Mouse (Mus musculus): ENCODE results near the gene Ctcf. TPM values are rescaled to one million over a fixed set of nuclear protein-coding genes. Genes with fewer than 3 reads are reported as not detected.

The Ctcf gene
- total and polyA plus RNA-seq, 2 experiments from 2014 or later: 52.5 to 86.0 TPM

GRCm38 (mm10) chr8:105622421-105622920, 13.9 kb upstream of the Ctcf start:
- peak; percentile 99 for TF ChIP-seq CTCF (IDR thresholded peaks at IDR 0.05; ENCODE audit: low read depth)
- ATAC-seq (peak; percentile 88), DNase-seq (peak; percentile 90)
- 12% methylated on average over 8 of the region's 8 CpGs for WGBS
- Histone ChIP-seq H3K36me3 (ENCODE audit: insufficient read depth) (peaks cover 49% of the 10 kb centered on the region), H3K4me1 (ENCODE audit: insufficient read depth) (0 out of 2 replicates have a peak, but pooled peaks cover 11% of the 10 kb centered on the region), H3K4me3 (ENCODE audit: low read depth, low read length) (no peak overlapping the region), H3K4me2 (ENCODE audit: low read depth) (no peak overlapping the region), H3K9ac (no peak overlapping the region), H3K9me3 (ENCODE audit: low read length) (no peaks in the 10 kb centered on the region), H3K27me3 (ENCODE audit: insufficient read depth, low read length) (no peaks in the 10 kb centered on the region), H3K27ac (ENCODE audit: low read depth, low read length) (peak overlapping the region; percentile 48; the same call in 1 of the 2 replicates)

- 0 out of 2 replicates have a peak overlapping the region, but pooled peaks have one; percentile 29 for H3K27ac ChIP-seq (ENCODE audit: low read depth, low read length)
Observed at GRCm38 (mm10) chr8:105623118-105623517, 13.2 kb upstream of the Ctcf start.

GRCm38 (mm10) chr8:105623679-105624245, 12.6 kb upstream of the Ctcf start:
- no peaks in the 10 kb centered on the region for H3K9me3 ChIP-seq (ENCODE audit: low read length)
- H3K4me2 ChIP-seq (ENCODE audit: low read depth): no peak overlapping the region
- 61% methylated on average over 7 of the region's 7 CpGs for WGBS
- DNase-seq (no peak), ATAC-seq (no peak)
- 0 out of 2 replicates have a peak, but pooled peaks cover 11% of the 10 kb centered on the region for H3K4me1 ChIP-seq (ENCODE audit: insufficient read depth)
- peak overlapping the region; percentile 67; the same call in 1 of the 2 replicates for H3K27ac ChIP-seq (ENCODE audit: low read depth, low read length)
- H3K27me3 ChIP-seq (ENCODE audit: insufficient read depth, low read length): no peaks in the 10 kb centered on the region
- peaks cover 36% of the 10 kb centered on the region for H3K36me3 ChIP-seq (ENCODE audit: insufficient read depth)
- TF ChIP-seq CTCF (IDR thresholded peaks at IDR 0.05; ENCODE audit: low read depth): no peak
- no peak overlapping the region for H3K4me3 ChIP-seq (ENCODE audit: low read depth, low read length)
- H3K9ac ChIP-seq: no peak overlapping the region

More at GRCm38 (mm10) chr8:105623118-105623517, 13.2 kb upstream of the Ctcf start:
- Histone ChIP-seq H3K4me2 (ENCODE audit: low read depth) (no peak overlapping the region), H3K4me1 (ENCODE audit: insufficient read depth) (0 out of 2 replicates have a peak, but pooled peaks cover 11% of the 10 kb centered on the region), H3K9ac (no peak overlapping the region), H3K4me3 (ENCODE audit: low read depth, low read length) (no peak overlapping the region), H3K36me3 (ENCODE audit: insufficient read depth) (peaks cover 43% of the 10 kb centered on the region), H3K9me3 (ENCODE audit: low read length) (no peaks in the 10 kb centered on the region), H3K27me3 (ENCODE audit: insufficient read depth, low read length) (no peaks in the 10 kb centered on the region)
- DNase-seq (no peak), ATAC-seq (no peak)
- 33% methylated on average over 5 of the region's 5 CpGs for WGBS
- no peak for TF ChIP-seq CTCF (IDR thresholded peaks at IDR 0.05; ENCODE audit: low read depth)

- Histone ChIP-seq H3K4me1 (ENCODE audit: insufficient read depth) (0 out of 2 replicates have a peak, but pooled peaks cover 11% of the 10 kb centered on the region), H3K4me2 (ENCODE audit: low read depth) (no peak overlapping the region), H3K36me3 (ENCODE audit: insufficient read depth) (peaks cover 30% of the 10 kb centered on the region), H3K4me3 (ENCODE audit: low read depth, low read length) (no peak overlapping the region), H3K9ac (no peak overlapping the region), H3K9me3 (ENCODE audit: low read length) (no peaks in the 10 kb centered on the region), H3K27me3 (ENCODE audit: insufficient read depth, low read length) (no peaks in the 10 kb centered on the region), H3K27ac (ENCODE audit: low read depth, low read length) (peak overlapping the region; percentile 67; the same call in 1 of the 2 replicates)
- DNase-seq (peak; percentile 71), ATAC-seq (peak; percentile 51)
- 45% methylated on average over 3 of the region's 3 CpGs for WGBS
- TF ChIP-seq CTCF (IDR thresholded peaks at IDR 0.05; ENCODE audit: low read depth): no peak
Observed at GRCm38 (mm10) chr8:105624401-105624800, 12.0 kb upstream of the Ctcf start.

GRCm38 (mm10) chr8:105624831-105625230, 11.5 kb upstream of the Ctcf start:
- Histone ChIP-seq H3K9ac (no peak overlapping the region), H3K27me3 (ENCODE audit: insufficient read depth, low read length) (no peaks in the 10 kb centered on the region), H3K36me3 (ENCODE audit: insufficient read depth) (peaks cover 26% of the 10 kb centered on the region), H3K27ac (ENCODE audit: low read depth, low read length) (peak overlapping the region; percentile 67; the same call in 1 of the 2 replicates), H3K4me1 (ENCODE audit: insufficient read depth) (0 out of 2 replicates have a peak, but pooled peaks cover 11% of the 10 kb centered on the region), H3K4me3 (ENCODE audit: low read depth, low read length) (no peak overlapping the region), H3K4me2 (ENCODE audit: low read depth) (no peak overlapping the region), H3K9me3 (ENCODE audit: low read length) (no peaks in the 10 kb centered on the region)
- no peak for ATAC-seq
- peak; percentile 14 for DNase-seq
- TF ChIP-seq CTCF (IDR thresholded peaks at IDR 0.05; ENCODE audit: low read depth): no peak
- 58% methylated on average over 1 of the region's 1 CpGs for WGBS

GRCm38 (mm10) chr8:105626086-105626485, 10.3 kb upstream of the Ctcf start:
- no peak for ATAC-seq
- H3K27me3 ChIP-seq (ENCODE audit: insufficient read depth, low read length): no peaks in the 10 kb centered on the region
- DNase-seq: no peak
- H3K9ac ChIP-seq: no peak overlapping the region
- no peak overlapping the region for H3K27ac ChIP-seq (ENCODE audit: low read depth, low read length)
- H3K4me1 ChIP-seq (ENCODE audit: insufficient read depth): 0 out of 2 replicates have a peak, but pooled peaks cover 11% of the 10 kb centered on the region
- H3K4me3 ChIP-seq (ENCODE audit: low read depth, low read length): no peak overlapping the region
- peaks cover 13% of the 10 kb centered on the region; the same call in 1 of the 2 replicates for H3K36me3 ChIP-seq (ENCODE audit: insufficient read depth)
- no peak overlapping the region for H3K4me2 ChIP-seq (ENCODE audit: low read depth)
- WGBS: 53% methylated on average over 1 of the region's 1 CpGs
- TF ChIP-seq CTCF (IDR thresholded peaks at IDR 0.05; ENCODE audit: low read depth): no peak
- no peaks in the 10 kb centered on the region for H3K9me3 ChIP-seq (ENCODE audit: low read length)

GRCm38 (mm10) chr8:105629337-105629736, 7.0 kb upstream of the Ctcf start:
- no peak for TF ChIP-seq CTCF (IDR thresholded peaks at IDR 0.05; ENCODE audit: low read depth)
- no peak overlapping the region for H3K4me2 ChIP-seq (ENCODE audit: low read depth)
- no peaks in the 10 kb centered on the region for H3K27me3 ChIP-seq (ENCODE audit: insufficient read depth, low read length)
- DNase-seq: no peak
- no peaks in the 10 kb centered on the region for H3K9me3 ChIP-seq (ENCODE audit: low read length)
- H3K27ac ChIP-seq (ENCODE audit: low read depth, low read length): no peak overlapping the region
- H3K36me3 ChIP-seq (ENCODE audit: insufficient read depth): no peaks in the 10 kb centered on the region
- no peak for ATAC-seq
- no peak overlapping the region for H3K4me3 ChIP-seq (ENCODE audit: low read depth, low read length)
- WGBS: 92% methylated on average over 4 of the region's 4 CpGs
- no peak overlapping the region for H3K9ac ChIP-seq
- 0 out of 2 replicates have a peak, but pooled peaks cover 4% of the 10 kb centered on the region for H3K4me1 ChIP-seq (ENCODE audit: insufficient read depth)

Data from forebrain, postnatal 0 days (tissue).